Mouse (Mus musculus) limb, embryonic 14.5 days (tissue): ENCODE data around the gene Frrs1. TPM values are rescaled to one million over a fixed set of nuclear protein-coding genes. Genes with fewer than 3 reads are reported as not detected.

Experiments used
- ATAC-seq: fragments of 200-750 bp; cut with Nextera tagmentation; 2 replicates; pipeline ENCODE4 v1.8.0; 2017; ENCODE audit warnings: low read depth, moderate number of reproducible peaks, moderate TSS enrichment; ENCODE audit not compliant: low FRiP score
- DNase-seq: peaks from one replicate; pipeline ENCODE4 v3.0.0-alpha.2; 2015; ENCODE audit warnings: low spot score
- H3K27ac ChIP-seq: fragments of 300-500 bp; sonication (generic); replicated peaks from 2 replicates; pipeline ENCODE4 v1.5.1; 2014; ENCODE audit warnings: low read depth, mild to moderate bottlenecking, low read length, moderate library complexity, mixed read lengths
- H3K27me3 ChIP-seq: fragments of 300-500 bp; sonication (generic); 2 replicates; pipeline ENCODE4 v1.6.1; 2014; ENCODE audit warnings: low read length, mixed read lengths; ENCODE audit not compliant: control insufficient read depth, insufficient read depth
- H3K36me3 ChIP-seq: fragments of 300-500 bp; sonication (generic); 2 replicates; pipeline ENCODE4 v1.6.1; 2014; ENCODE audit warnings: mild to moderate bottlenecking, low read length, moderate library complexity, mixed read lengths; ENCODE audit not compliant: control insufficient read depth, insufficient read depth
- H3K4me1 ChIP-seq: fragments of 300-500 bp; sonication (generic); 2 replicates; pipeline ENCODE4 v1.6.1; 2014; ENCODE audit warnings: antibody characterized with exemption, low read length, mixed read lengths; ENCODE audit not compliant: control insufficient read depth, insufficient read depth
- H3K4me2 ChIP-seq: fragments of 300-500 bp; sonication (generic); replicated peaks from 2 replicates; pipeline ENCODE4 v1.6.1; 2014; ENCODE audit warnings: low read depth, mild to moderate bottlenecking, low read length, moderate library complexity; ENCODE audit not compliant: severe bottlenecking
- H3K4me3 ChIP-seq: fragments of 300-500 bp; sonication (generic); replicated peaks from 2 replicates; pipeline ENCODE4 v1.5.1; 2014; ENCODE audit warnings: low read length
- H3K9ac ChIP-seq: fragments of 300-500 bp; sonication (generic); 2 replicates; pipeline ENCODE4 v1.6.1; 2014; ENCODE audit warnings: mild to moderate bottlenecking, low read depth, low read length, moderate library complexity; ENCODE audit not compliant: severe bottlenecking
- H3K9me3 ChIP-seq: fragments of 300-500 bp; sonication (generic); 2 replicates; pipeline ENCODE4 v1.6.1; 2016; ENCODE audit warnings: low read length; ENCODE audit not compliant: control insufficient read depth
- POLR2A ChIP-seq: fragments of 200-500 bp; IDR thresholded peaks from 2 replicates; pipeline ENCODE4 v1.8.0; 2012; ENCODE audit warnings: inconsistent platforms, mild to moderate bottlenecking, moderate library complexity, borderline replicate concordance; ENCODE audit not compliant: insufficient read depth, insufficient read length; ENCODE audit errors: extremely low read depth
- WGBS: fragments of 180-500 bp; shearing (Covaris S2); extraction: QIAGEN DNeasy Blood & Tissue Kit; methylation state at CpG from one replicate; pipeline ENCODE4 v1.1.7; 2014; 5-methylcytosine and 5-hydroxymethylcytosine counted together
- polyA plus RNA-seq, 2 experiments: library from polyadenylated mRNA; depleted of rRNA in 1 of 2; stranded (reverse) in 1 of 2; unstranded in 1 of 2; fragments of >200 nt; fragmentation: Nextera tagmentation in 1 of 2; extraction: Ambion mirVana in 1 of 2; gene quantifications; 2 replicates each; pipeline versions ENCODE4 v1.2.1 to v1.2.3; 2012 to 2014

Frrs1 gene
- polyA plus RNA-seq, 2 experiments = 6.4 to 12.4 TPM

- no peak overlapping the region for H3K27ac ChIP-seq
- no peak overlapping the region for H3K4me2 ChIP-seq
- no peaks in the 10 kb centered on the region for H3K9me3 ChIP-seq
- ATAC-seq (no peak), DNase-seq (no peak)
- no peaks in the 10 kb centered on the region for H3K4me1 ChIP-seq
- 81% methylated on average over 3 of the region's 3 CpGs for WGBS
- no peak overlapping the region for H3K9ac ChIP-seq
- no peak for TF ChIP-seq POLR2A
- no peak overlapping the region for H3K4me3 ChIP-seq
- no peaks in the 10 kb centered on the region for H3K36me3 ChIP-seq
- no peaks in the 10 kb centered on the region for H3K27me3 ChIP-seq
These were observed 55.7 kb downstream of the Frrs1 start for GRCm38 (mm10) chr3:116914931-116915330.

- Histone ChIP-seq H3K4me2 (no peak overlapping the region), H3K9me3 (no peaks in the 10 kb centered on the region), H3K36me3 (no peaks in the 10 kb centered on the region), H3K4me1 (no peaks in the 10 kb centered on the region), H3K27me3 (no peaks in the 10 kb centered on the region), H3K4me3 (no peak overlapping the region), H3K9ac (no peak overlapping the region), H3K27ac (no peak overlapping the region)
- 91% methylated on average over 4 of the region's 4 CpGs for WGBS
- no peak for TF ChIP-seq POLR2A
- DNase-seq (no peak), ATAC-seq (no peak)
These were observed 57.8 kb downstream of the Frrs1 start for GRCm38 (mm10) chr3:116917016-116917415.

- Histone ChIP-seq H3K36me3 (no peaks in the 10 kb centered on the region), H3K4me1 (no peaks in the 10 kb centered on the region), H3K4me2 (no peak overlapping the region), H3K9me3 (no peaks in the 10 kb centered on the region), H3K27me3 (no peaks in the 10 kb centered on the region), H3K9ac (no peak overlapping the region), H3K27ac (no peak overlapping the region), H3K4me3 (no peak overlapping the region)
- 93% methylated on average over 3 of the region's 3 CpGs for WGBS
- DNase-seq = no peak
- ATAC-seq = no peak
- TF ChIP-seq POLR2A = no peak
These were observed 62.3 kb downstream of the Frrs1 start for GRCm38 (mm10) chr3:116921535-116921934.

GRCm38 (mm10) chr3:116923042-116923441 is 63.8 kb downstream of the Frrs1 start:
- no peak for DNase-seq

GRCm38 (mm10) chr3:116928994-116929393 is 69.7 kb downstream of the Frrs1 start:
- H3K27ac ChIP-seq = no peak overlapping the region
- H3K4me1 ChIP-seq = no peaks in the 10 kb centered on the region
- H3K4me2 ChIP-seq = no peak overlapping the region
- no peak for TF ChIP-seq POLR2A
- WGBS = 83% methylated on average over 4 of the region's 4 CpGs
- H3K9me3 ChIP-seq = no peaks in the 10 kb centered on the region
- H3K36me3 ChIP-seq = no peaks in the 10 kb centered on the region
- no peak overlapping the region for H3K9ac ChIP-seq
- no peak overlapping the region for H3K4me3 ChIP-seq
- DNase-seq (peak; percentile 43), ATAC-seq (peak; percentile 87)
- H3K27me3 ChIP-seq = no peaks in the 10 kb centered on the region

More at GRCm38 (mm10) chr3:116923042-116923441, 63.8 kb downstream of the Frrs1 start:
- Histone ChIP-seq H3K36me3 (no peaks in the 10 kb centered on the region), H3K4me2 (no peak overlapping the region), H3K27ac (no peak overlapping the region), H3K4me3 (no peak overlapping the region), H3K9ac (no peak overlapping the region), H3K9me3 (no peaks in the 10 kb centered on the region), H3K4me1 (no peaks in the 10 kb centered on the region), H3K27me3 (no peaks in the 10 kb centered on the region)
- 35% methylated on average over 12 of the region's 12 CpGs for WGBS
- ATAC-seq = no peak
- no peak for TF ChIP-seq POLR2A

- TF ChIP-seq POLR2A = no peak
- H3K4me2 ChIP-seq = no peak overlapping the region
- no peaks in the 10 kb centered on the region for H3K9me3 ChIP-seq
- H3K4me1 ChIP-seq = no peaks in the 10 kb centered on the region
- no peak overlapping the region for H3K4me3 ChIP-seq
- H3K27me3 ChIP-seq = no peaks in the 10 kb centered on the region
- ATAC-seq (no peak), DNase-seq (no peak)
- H3K36me3 ChIP-seq = no peaks in the 10 kb centered on the region
- H3K27ac ChIP-seq = no peak overlapping the region
- 86% methylated on average over 1 of the region's 1 CpGs for WGBS
- H3K9ac ChIP-seq = no peak overlapping the region
These were observed 73.9 kb downstream of the Frrs1 start for GRCm38 (mm10) chr3:116933158-116933557.
